Comparison of ENCODE assay signal across 19 mouse cellular contexts in genomic region chr8:74810054-74810453, GRCm38 (mm10).
DNase-seq lines count a peak whose midpoint lies in the region; ATAC-seq and TF ChIP-seq lines count a peak whose summit lies in the region.
"Had no signal": no experiment of that assay in that cellular context is flagged by ENCODE, and none has a peak within 500 bp of the region (broad histone marks: within the 10 kb centered on the region; RNA-seq: fewer than 3 reads in every experiment).

No protein-coding gene starts in this region.

- peak; percentile 28 for DNase-seq in heart, adult 11 months
- DNase-seq in heart, adult 9 months (ENCODE audit: low spot score in 2 of 2): no peak
- DNase-seq in Muller cell, postnatal 12 days (ENCODE audit: inconsistent ontology term): peak; percentile 90
- DNase-seq in Patski (ENCODE audit: low read depth, low spot score): peak; percentile 15
- DNase-seq in left cerebral cortex, postnatal 14 days (ENCODE audit: low spot score in 2 of 2): no peak
- DNase-seq: adrenal gland, adult 2 months; adrenal gland, postnatal 10 days; adrenal gland, postnatal 25 days; cerebellum, adult 11 months; cerebellum, adult 18-20 months; cerebellum, adult 8-10 months; cerebellum, adult 9-11 months; cerebellum, postnatal 14 days; cerebellum, postnatal 36 days; embryo, embryonic 11 days had no signal

- intact Hi-C loops in left cerebral cortex, postnatal 14 days (cut with DNase I): no loop called here

- CTCF ChIA-PET in Patski (lab: Charles Lee): no interaction called here

- peak; percentile 75 for ATAC-seq in Patski
- ATAC-seq: forebrain, embryonic 14.5 days; forebrain, embryonic 16.5 days had no signal

- H3K27me3 ChIP-seq in Patski: peaks cover 4% of the 10 kb centered on the region
- H3K27me3 ChIP-seq: embryonic facial prominence, embryonic 13.5 days; embryonic facial prominence, embryonic 15.5 days had no signal

- in situ Hi-C loops in Patski (cut with MboI; ENCODE audit: low pct_unique_long_range_greater_than_20kb): no loop called here

- TF ChIP-seq CTCF in Patski (IDR thresholded peaks at IDR 0.05): no peak

- POLR2A ChIA-PET in Patski (lab: Charles Lee): no interaction called here

Comparison
In these comparisons a context has a peak if more than half of its experiments do, and no peak if none do; other contexts are left out.
1. DNase-seq: peak in heart, adult 11 months (single experiment), Muller cell, postnatal 12 days (single experiment) and Patski (single experiment); none in heart, adult 9 months (0 of 2) and left cerebral cortex, postnatal 14 days (0 of 2).